Mouse (Mus musculus) CH12.LX (cell line): ENCODE results near the gene Uqcrc1. TPM values are rescaled to one million over a fixed set of nuclear protein-coding genes. Genes with fewer than 3 reads are reported as not detected.

Experiments used
- DNase-seq: peaks from one replicate; pipeline ENCODE4 v3.0.0-alpha.2; 2013; ENCODE audit errors: extremely low read depth
- H3K27ac ChIP-seq: 2 replicates; pipeline ENCODE4 v1.5.1; 2012; ENCODE audit warnings: low read depth, mild to moderate bottlenecking, control low read depth, moderate library complexity; ENCODE audit not compliant: insufficient read depth
- H3K27me3 ChIP-seq: replicated peaks from 2 replicates; pipeline ENCODE3; 2012; ENCODE audit warnings: inconsistent platforms
- H3K36me3 ChIP-seq, 2 experiments: replicated peaks in 1 of 2; 2 replicates each; pipeline versions ENCODE3 to v1.6.1; 2012; ENCODE audit warnings: inconsistent platforms in 1 of 2, low read length in 1 of 2, mild to moderate bottlenecking in 1 of 2, mixed read lengths in 1 of 2, moderate library complexity in 1 of 2; ENCODE audit not compliant: control insufficient read depth in 1 of 2, insufficient read depth in 1 of 2
- H3K4me1 ChIP-seq, 2 experiments: 2 replicates each; pipeline ENCODE4 v1.6.1; 2012; ENCODE audit warnings: inconsistent platforms in 1 of 2, moderate library complexity in 1 of 2; ENCODE audit not compliant: insufficient read depth in 2 of 2, control insufficient read depth in 1 of 2
- H3K4me2 ChIP-seq: 2 replicates; pipeline ENCODE4 v1.6.1; 2012; ENCODE audit warnings: low read depth, mild to moderate bottlenecking, control low read depth; ENCODE audit not compliant: poor library complexity, insufficient read depth, severe bottlenecking
- H3K4me3 ChIP-seq, 3 experiments: fragments of 150-350 bp in 1 of 3; sonication (generic) in 1 of 3; replicated peaks in 1 of 3; 2 replicates each; pipeline versions ENCODE3 to v1.5.1; 2011 to 2012; ENCODE audit warnings: low read depth in 2 of 3, low read length in 2 of 3, mild to moderate bottlenecking in 2 of 3, moderate library complexity in 2 of 3, control low read depth in 1 of 3, improper control_type of control experiment in 1 of 3, inconsistent platforms in 1 of 3, mixed read lengths in 1 of 3; ENCODE audit not compliant: poor library complexity in 1 of 3
- H3K79me2 ChIP-seq: replicated peaks from 2 replicates; pipeline ENCODE4 v1.6.1; 2012; ENCODE audit warnings: mild to moderate bottlenecking, moderate library complexity; ENCODE audit not compliant: control insufficient read depth, poor library complexity, insufficient read depth, severe bottlenecking; ENCODE audit errors: extremely low read depth
- H3K9ac ChIP-seq: 2 replicates; pipeline ENCODE4 v1.6.1; 2012; ENCODE audit warnings: low read depth, mild to moderate bottlenecking, control low read depth, moderate library complexity; ENCODE audit not compliant: insufficient read depth
- H3K9me3 ChIP-seq: replicated peaks from 2 replicates; pipeline ENCODE3; 2012; ENCODE audit warnings: low read length, inconsistent platforms, mixed read lengths
- BHLHE40 ChIP-seq: IDR thresholded peaks from 2 replicates; pipeline ENCODE4 v1.6.1; 2011; ENCODE audit warnings: mild to moderate bottlenecking, low read depth, low read length, improper control_type of control experiment
- CHD2 ChIP-seq: IDR thresholded peaks from 2 replicates; pipeline ENCODE4 v1.6.1; 2011; ENCODE audit warnings: low read length, improper control_type of control experiment
- E2F4 ChIP-seq: IDR thresholded peaks from 2 replicates; pipeline ENCODE4 v1.6.1; 2011; ENCODE audit warnings: low read depth, low read length, improper control_type of control experiment; ENCODE audit not compliant: insufficient replicate concordance
- EP300 ChIP-seq: IDR thresholded peaks from 2 replicates; pipeline ENCODE4 v1.6.1; 2011; ENCODE audit warnings: low read length, improper control_type of control experiment
- ETS1 ChIP-seq: conservative IDR thresholded peaks from 2 replicates; pipeline ENCODE4 v1.6.1; 2012; ENCODE audit warnings: low read depth, mild to moderate bottlenecking, inconsistent platforms, low read length, improper control_type of control experiment, moderate library complexity
- GABPA ChIP-seq: IDR thresholded peaks from 2 replicates; pipeline ENCODE4 v1.6.1; 2012; ENCODE audit warnings: low read depth, low read length, improper control_type of control experiment, inconsistent platforms; ENCODE audit not compliant: insufficient replicate concordance
- HCFC1 ChIP-seq: IDR thresholded peaks from 2 replicates; pipeline ENCODE4 v1.6.1; 2012; ENCODE audit warnings: low read depth, mild to moderate bottlenecking, inconsistent platforms, low read length, improper control_type of control experiment
- JUND ChIP-seq: conservative IDR thresholded peaks from 2 replicates; pipeline ENCODE4 v1.6.1; 2011; ENCODE audit warnings: low read depth, low read length, improper control_type of control experiment
- MXI1 ChIP-seq: IDR thresholded peaks from 2 replicates; pipeline ENCODE4 v1.6.1; 2011; ENCODE audit warnings: mild to moderate bottlenecking, low read depth, low read length, improper control_type of control experiment
- PAX5 ChIP-seq: IDR thresholded peaks from 2 replicates; pipeline ENCODE4 v1.6.1; 2012; ENCODE audit warnings: low read length, inconsistent platforms, mixed read lengths
- POLR2A ChIP-seq: IDR thresholded peaks from 2 replicates; pipeline ENCODE4 v1.6.1; 2011; ENCODE audit warnings: low read depth, mild to moderate bottlenecking, improper control_type of control experiment, low read length
- POLR2AphosphoS2 ChIP-seq: IDR thresholded peaks from 2 replicates; pipeline ENCODE4 v1.6.1; 2011; ENCODE audit warnings: low read depth, low read length, improper control_type of control experiment
- RAD21 ChIP-seq: IDR thresholded peaks from 2 replicates; pipeline ENCODE4 v1.6.1; 2011; ENCODE audit warnings: low read depth, mild to moderate bottlenecking, low read length, improper control_type of control experiment, moderate library complexity
- RCOR1 ChIP-seq: conservative IDR thresholded peaks from 2 replicates; pipeline ENCODE4 v1.6.1; 2012; ENCODE audit warnings: low read depth, mild to moderate bottlenecking, inconsistent platforms, low read length, improper control_type of control experiment
- SMC3 ChIP-seq: IDR thresholded peaks from 2 replicates; pipeline ENCODE4 v1.6.1; 2011; ENCODE audit warnings: low read depth, low read length, improper control_type of control experiment
- TBP ChIP-seq: conservative IDR thresholded peaks from 2 replicates; pipeline ENCODE4 v1.6.1; 2011; ENCODE audit warnings: low read depth, low read length, improper control_type of control experiment
- TCF12 ChIP-seq: IDR thresholded peaks from 2 replicates; pipeline ENCODE4 v1.6.1; 2014; ENCODE audit warnings: low read depth, mild to moderate bottlenecking, inconsistent platforms, low read length, improper control_type of control experiment
- UBTF ChIP-seq: IDR thresholded peaks from 2 replicates; pipeline ENCODE4 v1.6.1; 2012; ENCODE audit warnings: low read depth, mild to moderate bottlenecking, inconsistent platforms, low read length, improper control_type of control experiment, moderate library complexity
- USF2 ChIP-seq: conservative IDR thresholded peaks from 2 replicates; pipeline ENCODE4 v1.6.1; 2011; ENCODE audit warnings: low read depth, low read length, improper control_type of control experiment
- ZC3H11A ChIP-seq: IDR thresholded peaks from 2 replicates; pipeline ENCODE4 v1.6.1; 2012; ENCODE audit warnings: low read depth, mild to moderate bottlenecking, inconsistent platforms, low read length, improper control_type of control experiment
- ZKSCAN1 ChIP-seq: IDR thresholded peaks from 2 replicates; pipeline ENCODE4 v1.6.1; 2012; ENCODE audit warnings: low read depth, inconsistent platforms, low read length, improper control_type of control experiment, borderline replicate concordance
- ZMIZ1 ChIP-seq: IDR thresholded peaks from 2 replicates; pipeline ENCODE4 v1.6.1; 2012; ENCODE audit warnings: low read depth, mild to moderate bottlenecking, inconsistent platforms, low read length, improper control_type of control experiment
- ZNF384 ChIP-seq: IDR thresholded peaks from 2 replicates; pipeline ENCODE4 v1.6.1; 2012; ENCODE audit warnings: low read depth, low read length, improper control_type of control experiment, inconsistent platforms
- dilution Hi-C: fragments of 300-500 bp; cut with MboI; formaldehyde crosslinking; loops from 2 replicates; pipeline ENCODE4 v1.14.3; 2020; ENCODE audit warnings: low sequenced_read_pairs; ENCODE audit not compliant: extremely low pct_unique_long_range_greater_than_20kb, extremely low pct_ligation_motif_present
- in situ Hi-C: fragments of 300-500 bp; cut with MboI; formaldehyde crosslinking; loops from 3 replicates; pipeline ENCODE4 v1.14.3; 2019; ENCODE audit warnings: low sequenced_read_pairs, low pct_ligation_motif_present, low pct_unique_long_range_greater_than_20kb, mixed read lengths
- polyA plus RNA-seq: library from polyadenylated mRNA; unstranded; fragments of >175 nt; gene quantifications from 2 replicates; pipeline ENCODE4 v1.2.1, GENCODE M21; 2012; ENCODE audit warnings: low read depth; ENCODE audit not compliant: insufficient read length
- total RNA-seq, 2 experiments: library from RNA; depleted of rRNA; stranded (reverse); fragments of 300-350 nt in 1 of 2; fragments of >200 nt in 1 of 2; gene quantifications; 2 replicates each; pipeline ENCODE4 v1.2.3; 2012 to 2014

Gene Uqcrc1
- total and polyA plus RNA-seq, 3 experiments = 301 to 351 (median 326) TPM

- DNase-seq = no peak
- Histone ChIP-seq H3K36me3 (peaks cover 56 to 70% of the 10 kb centered on the region in 2 experiments), H3K9me3 (no peaks in the 10 kb centered on the region), H3K27me3 (no peaks in the 10 kb centered on the region), H3K9ac (no peak overlapping the region), H3K4me3 (no peak overlapping the region), H3K4me2 (no peak overlapping the region), H3K4me1 (no peaks in the 10 kb centered on the region), H3K79me2 (no peaks in the 10 kb centered on the region), H3K27ac (no peak overlapping the region)
- TF ChIP-seq BHLHE40 (no peak), TBP (no peak), UBTF (no peak), SMC3 (no peak), USF2 (no peak), RAD21 (no peak), HCFC1 (no peak), POLR2A (no peak), ZMIZ1 (no peak)
- in situ Hi-C loops (no loop called here), dilution Hi-C loops (no loop called here)
These were observed 13.0 kb downstream of the Uqcrc1 start for GRCm38 (mm10) chr9:108949231-108949966.

- TF ChIP-seq ZC3H11A = no peak
- Histone ChIP-seq H3K4me1 (no peaks in the 10 kb centered on the region), H3K9ac (no peak overlapping the region), H3K36me3 (peaks cover 49 to 62% of the 10 kb centered on the region in 2 experiments), H3K27me3 (no peaks in the 10 kb centered on the region), H3K4me2 (no peak overlapping the region), H3K79me2 (no peaks in the 10 kb centered on the region), H3K27ac (no peak overlapping the region), H3K9me3 (no peaks in the 10 kb centered on the region), H3K4me3 (no peak overlapping the region)
- in situ Hi-C loops (no loop called here), dilution Hi-C loops (no loop called here)
- DNase-seq = no peak
These were observed 13.7 kb downstream of the Uqcrc1 start for GRCm38 (mm10) chr9:108949967-108950728.

GRCm38 (mm10) chr9:108953081-108953636 is 16.7 kb downstream of the Uqcrc1 start, which contains the start of gene Col7a1:
Gene Col7a1, plus strand, starts transcription at chr9:108953586.
- no peaks in the 10 kb centered on the region for H3K9me3 ChIP-seq
- TF ChIP-seq BHLHE40 = no peak
- TF ChIP-seq ZMIZ1 = no peak
- TF ChIP-seq JUND = no peak
- no peak for TF ChIP-seq UBTF
- no peak for TF ChIP-seq ETS1
- no peak for TF ChIP-seq ZC3H11A
- TF ChIP-seq ZKSCAN1 = no peak
- TF ChIP-seq E2F4 = no peak
- no peak for TF ChIP-seq PAX5
- no peak for TF ChIP-seq POLR2AphosphoS2
- no peak for TF ChIP-seq RCOR1
- no peak for TF ChIP-seq GABPA
- TF ChIP-seq ZNF384 = no peak
- TF ChIP-seq EP300 = no peak
- no peak for TF ChIP-seq CHD2
- no peak for TF ChIP-seq TCF12
- no peak for TF ChIP-seq MXI1
- no peak for TF ChIP-seq RAD21
- H3K27ac ChIP-seq = no peak within 1 kb of the TSS
- DNase-seq = no peak
- H3K4me2 ChIP-seq = no peak within 1 kb of the TSS
- H3K9ac ChIP-seq = no peak within 1 kb of the TSS
- dilution Hi-C loops (no loop called here), in situ Hi-C loops (no loop called here)
- H3K4me3 ChIP-seq = no peak within 1 kb of the TSS
- H3K4me1 ChIP-seq = no peaks in the 10 kb centered on the region
- H3K79me2 ChIP-seq = no peaks in the 10 kb centered on the region
- H3K27me3 ChIP-seq = no peaks in the 10 kb centered on the region
- H3K36me3 ChIP-seq = peaks cover 23 to 34% of the 10 kb centered on the region in 2 experiments
